Mouse (Mus musculus) ES-Bruce4 (cell line): ENCODE data around the gene Igf1r.

Experiments used
- CTCF ChIP-seq: IDR thresholded peaks from one replicate; pipeline ENCODE4 v1.8.1; 2011; ENCODE audit warnings: low read depth, low read length
- POLR2A ChIP-seq: IDR thresholded peaks from one replicate; pipeline ENCODE4 v1.8.1; 2011; ENCODE audit warnings: low read length; ENCODE audit not compliant: insufficient read depth

DNA sequence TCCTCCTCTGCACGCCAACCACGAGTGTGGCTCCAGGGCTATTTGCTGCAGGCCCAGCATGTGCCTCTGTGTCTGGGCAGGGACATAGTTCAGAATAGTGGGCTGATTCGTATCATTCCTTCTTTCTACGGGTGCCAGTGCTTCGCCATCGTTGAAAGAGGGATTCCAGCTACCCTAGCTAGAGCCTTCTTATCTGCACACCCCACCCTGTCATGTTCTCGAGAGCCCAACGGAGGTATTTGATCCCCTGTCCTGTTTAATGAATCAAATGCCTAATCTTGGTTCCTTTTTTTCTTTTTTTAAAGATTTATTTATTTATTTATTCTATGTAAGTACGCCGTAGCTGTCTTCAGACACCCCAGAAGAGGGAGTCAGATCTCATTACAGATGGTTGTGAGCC, 137.1 kb downstream of the Igf1r start:
- TF ChIP-seq POLR2A (no peak), CTCF (no peak)
